Mouse (Mus musculus): ENCODE data around the gene Acp7. TPM values are rescaled to one million over a fixed set of nuclear protein-coding genes. Genes with fewer than 3 reads are reported as not detected.

Acp7 gene
- total and polyA plus RNA-seq, 3 experiments, result not detected

GRCm38 (mm10) chr7:28601668-28602067, 29.5 kb downstream of the Acp7 start:
- peak; percentile 45 for DNase-seq

- DNase-seq, result peak; percentile 76
Measured at GRCm38 (mm10) chr7:28601029-28601428, 30.1 kb downstream of the Acp7 start.

GRCm38 (mm10) chr7:28598951-28599350, 32.2 kb downstream of the Acp7 start:
- no peak for DNase-seq

GRCm38 (mm10) chr7:28597642-28598446, 33.3 kb downstream of the Acp7 start, which contains the start of the genes Samd4b and Pak4:
Samd4b (minus strand) TSS chr7:28598144.
Pak4 (minus strand) TSS chr7:28598185.
- DNase-seq, result peak; percentile 100

GRCm38 (mm10) chr7:28597277-28597570, 33.9 kb downstream of the Acp7 start:
- DNase-seq, result no peak

GRCm38 (mm10) chr7:28596436-28597276, 34.5 kb downstream of the Acp7 start:
- peak; percentile 80 for DNase-seq

GRCm38 (mm10) chr7:28595751-28596435, 35.2 kb downstream of the Acp7 start:
- peak; percentile 84 for DNase-seq

- peak; percentile 65 for DNase-seq
Measured at GRCm38 (mm10) chr7:28593206-28594111, 37.7 kb downstream of the Acp7 start.

GRCm38 (mm10) chr7:28591862-28592261, 39.3 kb downstream of the Acp7 start:
- DNase-seq, result no peak

- no peak for DNase-seq
Measured at GRCm38 (mm10) chr7:28587644-28588043, 43.5 kb downstream of the Acp7 start.

GRCm38 (mm10) chr7:28586663-28587411, 44.3 kb downstream of the Acp7 start:
- DNase-seq, result peak; percentile 84

- no peak for DNase-seq
Measured at GRCm38 (mm10) chr7:28585001-28585400, 46.1 kb downstream of the Acp7 start.

GRCm38 (mm10) chr7:28584468-28584867, 46.7 kb downstream of the Acp7 start:
- DNase-seq, result no peak

- no peak for DNase-seq
Measured at GRCm38 (mm10) chr7:28583570-28584344, 47.4 kb downstream of the Acp7 start.

GRCm38 (mm10) chr7:28582841-28583240, 48.3 kb downstream of the Acp7 start:
- no peak for DNase-seq

GRCm38 (mm10) chr7:28581721-28582120, 49.4 kb downstream of the Acp7 start:
- DNase-seq, result no peak

GRCm38 (mm10) chr7:28579826-28580225, 51.3 kb downstream of the Acp7 start:
- no peak for DNase-seq

GRCm38 (mm10) chr7:28578543-28579053, 52.5 kb downstream of the Acp7 start:
- peak; percentile 52 for DNase-seq

GRCm38 (mm10) chr7:28577826-28578542, 53.1 kb downstream of the Acp7 start:
- DNase-seq, result peak; percentile 63
